Mouse (Mus musculus) embryonic fibroblast, embryonic 13.5 days (primary cell): ENCODE measurements around the gene Cgref1. TPM values are rescaled to one million over a fixed set of nuclear protein-coding genes. Genes with fewer than 3 reads are reported as not detected.

Source experiments
- H3K27ac ChIP-seq: 2 replicates; pipeline ENCODE4 v1.5.1; 2012; ENCODE audit warnings: low read length, control low read depth, inconsistent platforms; ENCODE audit not compliant: insufficient read depth
- H3K4me1 ChIP-seq: 2 replicates; pipeline ENCODE4 v1.6.1; 2011; ENCODE audit warnings: low read length; ENCODE audit not compliant: control insufficient read depth, insufficient read depth
- H3K4me3 ChIP-seq: 2 replicates; pipeline ENCODE4 v1.5.1; 2011; ENCODE audit warnings: mild to moderate bottlenecking, control low read depth, low read length; ENCODE audit not compliant: insufficient read depth
- CTCF ChIP-seq: IDR thresholded peaks from 2 replicates; pipeline ENCODE4 v1.5.1; 2011; ENCODE audit warnings: mild to moderate bottlenecking, control low read depth, low read length, moderate library complexity, borderline replicate concordance; ENCODE audit not compliant: insufficient read depth
- POLR2A ChIP-seq: IDR thresholded peaks from 2 replicates; pipeline ENCODE4 v1.6.1; 2011; ENCODE audit warnings: low read depth, mild to moderate bottlenecking, control low read depth, low read length, moderate library complexity
- polyA plus RNA-seq: library from polyadenylated mRNA; stranded (reverse); fragments of >200 nt; gene quantifications from 2 replicates; pipeline ENCODE4 v1.2.4, GENCODE M21; 2011; ENCODE audit warnings: low read depth; ENCODE audit not compliant: missing spikeins, insufficient read length

Cgref1 gene
- polyA plus RNA-seq, 1 experiment: 14.4 TPM

DNA sequence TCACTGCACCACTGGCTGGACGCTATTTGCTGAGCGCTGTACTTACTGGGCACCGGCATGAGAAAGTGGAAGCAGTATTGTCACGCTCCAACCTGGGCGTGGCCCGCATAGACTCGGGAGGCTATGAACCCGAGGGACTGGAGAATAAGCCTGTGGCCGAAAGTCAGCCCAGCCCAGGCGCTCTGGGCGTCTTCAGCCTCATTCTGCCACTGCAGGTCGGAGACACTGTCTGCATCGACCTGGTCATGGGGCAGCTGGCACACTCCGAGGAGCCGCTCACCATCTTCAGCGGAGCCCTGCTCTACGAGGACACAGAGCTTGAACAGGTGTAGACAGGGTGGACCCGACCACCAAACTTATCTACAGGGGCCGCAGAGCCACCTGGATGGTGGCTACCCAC lies 24.8 kb downstream of the Cgref1 start:
- Histone ChIP-seq H3K27ac (no peak overlapping the region), H3K4me1 (peaks cover 3% of the 10 kb centered on the region; the same call in 1 of the 2 replicates), H3K4me3 (no peak overlapping the region)
- no peak for TF ChIP-seq CTCF
- no peak for TF ChIP-seq POLR2A

DNA sequence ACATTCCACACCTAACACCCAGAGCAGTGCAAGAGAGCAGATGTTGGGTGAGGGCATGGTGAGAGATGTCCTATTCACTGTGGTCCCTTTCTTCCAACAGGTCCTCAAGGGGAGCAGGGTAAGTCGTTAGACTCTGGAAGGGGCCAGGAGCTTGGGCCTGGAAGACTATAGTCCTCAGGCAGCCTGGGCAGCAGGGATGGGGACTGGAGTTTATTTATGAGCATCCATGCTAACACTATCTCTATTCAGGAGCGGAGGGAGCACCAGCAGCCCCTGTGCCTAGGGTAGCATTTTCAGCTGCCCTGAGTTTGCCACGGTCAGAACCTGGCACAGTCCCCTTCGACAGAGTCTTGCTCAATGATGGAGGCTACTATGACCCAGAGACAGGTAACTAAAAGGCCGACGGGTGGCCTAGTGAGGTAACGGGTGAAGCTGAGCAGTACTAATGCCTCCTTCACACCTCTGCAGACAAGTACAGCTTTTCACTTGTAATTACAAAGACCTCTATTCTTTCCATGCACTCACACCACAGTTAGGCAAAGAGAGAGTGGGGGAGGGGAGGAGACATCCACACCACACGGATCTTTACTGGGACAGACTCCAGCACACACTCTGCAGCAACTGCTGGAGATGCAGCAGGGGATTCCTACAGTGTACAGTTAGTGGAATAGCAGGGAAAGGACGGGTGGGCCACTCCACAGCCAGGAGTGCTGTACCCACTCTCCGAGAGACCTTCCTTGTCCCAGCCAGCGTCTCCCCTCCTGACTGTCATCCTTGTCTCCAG lies 25.4 kb downstream of the Cgref1 start:
- no peak for TF ChIP-seq POLR2A
- no peak for TF ChIP-seq CTCF
- no peak overlapping the region for H3K4me3 ChIP-seq
- peaks cover 3% of the 10 kb centered on the region; the same call in 1 of the 2 replicates for H3K4me1 ChIP-seq
- H3K27ac ChIP-seq: no peak overlapping the region

DNA sequence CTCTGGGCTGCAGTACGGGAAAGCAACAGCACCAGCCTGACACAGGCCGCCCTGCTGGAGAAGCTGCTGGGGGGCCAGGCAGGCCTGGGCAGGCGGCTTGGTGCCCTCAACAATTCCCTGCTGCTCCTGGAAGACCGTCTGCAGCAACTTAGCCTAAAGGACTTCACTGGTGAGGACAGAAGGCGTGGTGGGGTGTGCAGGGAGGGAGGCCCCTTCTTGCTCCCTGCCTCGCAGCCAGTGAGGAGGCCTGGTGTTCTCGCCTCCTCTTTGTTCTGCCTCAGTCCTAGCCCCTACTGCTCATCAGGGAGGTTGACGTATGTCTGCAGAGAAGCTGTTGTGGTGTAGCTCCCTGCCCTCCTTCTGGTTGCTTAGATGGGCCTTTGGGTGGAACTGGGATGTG lies 26.7 kb downstream of the Cgref1 start:
- Histone ChIP-seq H3K27ac (no peak overlapping the region), H3K4me1 (peaks cover 3% of the 10 kb centered on the region; the same call in 1 of the 2 replicates), H3K4me3 (no peak overlapping the region)
- no peak for TF ChIP-seq POLR2A
- TF ChIP-seq CTCF: no peak

DNA sequence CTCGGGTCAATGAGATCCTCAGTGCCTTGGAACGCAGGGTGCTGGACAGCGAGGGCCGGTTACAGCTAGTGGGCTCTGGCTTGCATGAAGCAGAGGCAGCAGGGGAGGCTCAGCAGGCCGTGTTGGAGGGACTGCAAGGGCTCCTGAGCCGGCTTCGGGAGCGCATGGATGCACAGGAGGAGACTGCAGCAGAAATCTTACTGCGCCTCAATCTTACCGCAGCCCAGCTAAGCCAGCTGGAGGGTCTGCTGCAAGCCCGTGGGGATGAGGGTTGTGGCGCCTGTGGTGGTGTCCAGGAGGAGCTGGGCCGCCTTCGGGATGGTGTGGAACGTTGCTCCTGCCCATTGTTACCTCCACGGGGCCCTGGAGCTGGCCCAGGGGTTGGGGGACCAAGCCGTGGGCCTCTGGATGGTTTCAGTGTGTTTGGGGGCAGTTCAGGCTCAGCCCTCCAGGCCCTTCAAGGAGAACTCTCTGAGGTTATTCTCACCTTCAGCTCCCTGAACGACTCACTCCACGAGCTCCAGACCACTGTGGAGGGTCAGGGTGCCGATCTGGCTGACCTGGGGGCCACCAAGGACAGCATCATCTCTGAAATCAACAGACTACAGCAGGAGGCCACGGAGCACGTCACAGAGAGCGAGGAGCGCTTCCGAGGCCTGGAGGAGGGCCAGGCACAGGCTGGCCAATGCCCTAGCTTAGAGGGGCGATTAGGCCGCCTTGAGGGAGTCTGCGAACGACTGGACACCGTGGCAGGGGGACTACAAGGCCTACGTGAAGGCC lies 27.3 kb downstream of the Cgref1 start:
- H3K4me1 ChIP-seq: peaks cover 3% of the 10 kb centered on the region; the same call in 1 of the 2 replicates
- TF ChIP-seq CTCF (no peak), POLR2A (no peak)
- no peak overlapping the region for H3K4me3 ChIP-seq
- no peak overlapping the region for H3K27ac ChIP-seq

DNA sequence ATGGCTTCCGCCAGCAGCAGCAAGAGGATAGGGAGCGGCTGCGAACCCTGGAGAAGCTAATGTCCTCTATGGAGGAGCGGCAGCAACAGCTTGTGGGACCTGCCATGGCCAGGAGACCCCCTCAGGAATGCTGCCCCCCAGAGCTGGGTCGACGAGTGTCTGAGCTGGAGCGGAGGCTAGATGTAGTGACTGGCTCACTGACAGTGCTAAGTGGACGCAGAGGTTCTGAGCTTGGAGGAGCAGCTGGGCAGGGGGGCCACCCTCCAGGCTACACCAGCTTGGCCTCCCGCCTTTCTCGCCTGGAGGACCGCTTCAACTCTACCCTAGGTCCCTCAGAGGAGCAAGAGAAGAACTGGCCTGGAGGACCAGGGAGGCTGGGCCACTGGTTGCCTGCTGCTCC lies 28.0 kb downstream of the Cgref1 start:
- H3K27ac ChIP-seq: no peak overlapping the region
- H3K4me3 ChIP-seq: no peak overlapping the region
- peaks cover 8% of the 10 kb centered on the region for H3K4me1 ChIP-seq
- no peak for TF ChIP-seq POLR2A
- TF ChIP-seq CTCF: no peak

DNA sequence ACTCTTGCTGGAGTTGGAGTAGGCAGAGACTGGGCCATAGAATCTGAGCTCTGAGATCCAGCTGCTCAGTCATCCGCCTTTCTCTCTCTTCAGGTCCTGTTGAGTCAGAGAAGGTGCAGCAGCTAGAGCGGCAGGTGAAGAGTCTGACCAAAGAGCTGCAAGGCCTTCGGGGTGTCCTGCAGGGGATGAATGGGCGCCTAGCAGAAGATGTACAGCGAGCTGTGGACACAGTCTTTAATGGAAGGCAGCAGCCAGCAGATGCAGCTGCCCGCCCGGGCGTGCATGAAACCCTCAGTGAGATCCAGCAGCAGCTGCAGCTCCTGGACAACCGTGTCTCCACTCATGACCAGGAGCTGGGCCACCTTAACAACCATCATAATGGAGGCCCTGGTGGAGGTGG lies 28.6 kb downstream of the Cgref1 start:
- no peak for TF ChIP-seq CTCF
- TF ChIP-seq POLR2A: no peak
- Histone ChIP-seq H3K4me3 (no peak overlapping the region), H3K27ac (no peak overlapping the region), H3K4me1 (peaks cover 11% of the 10 kb centered on the region)

DNA sequence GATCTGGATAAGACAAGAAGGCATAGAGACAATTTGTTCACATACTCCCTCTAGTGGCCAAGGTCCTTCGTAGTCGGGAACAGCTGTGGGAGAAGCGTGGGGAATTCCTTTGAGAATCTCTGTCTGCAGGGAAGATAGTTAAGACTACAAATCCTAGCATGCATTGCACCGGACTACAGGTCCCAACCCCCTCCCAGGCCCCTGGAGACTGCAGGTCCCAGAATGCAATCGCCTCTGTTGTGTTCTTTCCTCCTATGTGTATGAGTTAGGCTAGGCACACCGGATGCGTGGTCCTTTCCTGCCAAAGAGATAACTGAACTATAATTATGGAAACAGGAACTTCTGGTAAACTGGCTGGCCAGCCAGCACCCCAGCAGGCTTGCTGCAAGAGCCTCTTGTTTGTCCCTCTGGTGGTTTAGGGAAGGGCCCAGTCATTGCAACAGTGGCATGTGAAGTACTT lies 29.4 kb downstream of the Cgref1 start:
- Histone ChIP-seq H3K27ac (no peak overlapping the region), H3K4me3 (peak overlapping the region; percentile 13; the same call in 1 of the 2 replicates), H3K4me1 (peaks cover 10% of the 10 kb centered on the region)
- TF ChIP-seq CTCF (peak; percentile 21; the same call in 1 of the 2 replicates), POLR2A (no peak)

DNA sequence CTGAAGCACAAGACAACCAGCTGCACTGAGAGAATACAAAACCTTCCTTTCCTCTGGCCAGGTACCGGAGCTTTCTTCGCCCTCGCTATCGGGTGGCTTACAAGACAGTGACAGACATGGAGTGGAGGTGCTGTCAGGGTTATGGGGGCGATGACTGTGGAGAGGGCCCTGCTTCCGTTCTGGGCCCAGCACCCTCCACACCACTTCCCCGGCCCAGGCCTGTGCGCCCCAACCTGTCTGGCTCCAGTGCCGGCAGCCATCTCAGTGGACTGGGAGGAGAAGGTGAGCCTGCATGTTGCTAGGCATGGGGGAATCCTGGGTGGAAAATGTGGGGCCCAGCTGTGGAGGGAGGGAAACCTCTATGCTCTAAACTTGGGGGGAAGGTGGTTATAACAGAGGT lies 29.9 kb downstream of the Cgref1 start:
- TF ChIP-seq CTCF (no peak), POLR2A (no peak)
- Histone ChIP-seq H3K4me3 (peak overlapping the region; percentile 63), H3K27ac (peak overlapping the region; percentile 90), H3K4me1 (peaks cover 10% of the 10 kb centered on the region)

DNA sequence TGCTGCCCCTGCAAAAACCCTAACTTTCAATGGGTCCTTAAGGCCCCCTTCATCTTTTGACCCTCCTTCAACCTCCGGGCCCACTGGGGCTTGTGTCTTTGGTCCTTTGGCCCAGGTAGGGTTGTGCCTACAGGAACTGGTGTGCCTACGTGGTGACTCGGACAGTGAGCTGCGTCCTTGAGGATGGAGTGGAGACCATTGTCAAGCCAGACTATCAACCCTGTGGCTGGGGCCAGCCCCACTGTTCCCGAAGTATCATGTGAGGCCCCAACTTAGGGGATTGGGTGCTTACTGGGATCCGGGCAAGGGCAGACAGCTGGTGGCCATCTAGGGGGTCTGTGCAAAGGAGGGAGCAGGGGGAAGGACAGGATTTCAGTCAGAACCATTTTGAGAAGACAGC lies 30.5 kb downstream of the Cgref1 start:
- peak overlapping the region; percentile 90 for H3K27ac ChIP-seq
- H3K4me3 ChIP-seq: peak overlapping the region; percentile 63
- TF ChIP-seq CTCF (no peak), POLR2A (no peak)
- H3K4me1 ChIP-seq: peaks cover 10% of the 10 kb centered on the region

DNA sequence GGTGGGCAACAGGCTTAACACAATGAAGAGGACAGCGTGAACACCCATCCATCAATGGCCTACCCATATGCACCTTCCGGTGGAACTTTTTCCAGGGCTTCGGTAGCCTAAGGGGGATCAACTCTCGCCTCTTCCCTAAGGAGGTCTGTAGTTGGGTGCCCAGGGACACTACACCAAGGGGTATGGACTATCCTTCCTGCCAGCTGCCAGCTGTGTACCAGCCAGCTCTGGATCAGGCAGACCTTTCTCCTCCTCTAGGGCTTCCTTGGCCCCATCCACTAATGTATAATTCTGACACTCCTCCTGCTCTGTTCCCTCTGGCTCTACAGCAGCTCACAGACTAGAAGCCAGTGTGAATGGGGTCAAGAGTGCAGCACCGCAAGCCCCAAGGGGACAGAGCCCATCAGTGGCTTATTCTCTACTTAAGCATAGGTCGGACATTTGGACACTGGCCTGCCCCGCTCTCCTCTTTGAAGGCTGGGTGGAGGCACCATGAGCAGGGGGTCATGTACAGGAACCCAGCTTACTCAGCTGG lies 31.2 kb downstream of the Cgref1 start:
- peak overlapping the region; percentile 63 for H3K4me3 ChIP-seq
- peaks cover 16% of the 10 kb centered on the region for H3K4me1 ChIP-seq
- peak overlapping the region; percentile 90 for H3K27ac ChIP-seq
- TF ChIP-seq CTCF (no peak), POLR2A (0 out of 2 replicates have a peak, but pooled peaks have one; percentile 35)
